16 mouse cellular contexts compared by ENCODE assay signal in genomic region chr14:23150431-23150830, GRCm38 (mm10).
DNase-seq lines count a peak whose midpoint lies in the region; TF ChIP-seq lines count a peak whose summit lies in the region.
"Had no signal": no experiment of that assay in that cellular context is flagged by ENCODE, and none has a peak within 500 bp of the region (broad histone marks: within the 10 kb centered on the region; RNA-seq: fewer than 3 reads in every experiment).

No protein-coding gene starts in this region.

- H3K79me2 ChIP-seq in CH12.LX (replicated peaks; ENCODE audit: control insufficient read depth, extremely low read depth, insufficient read depth, poor library complexity, severe bottlenecking): no peaks in the 10 kb centered on the region

- no peak overlapping the region for H3K4me2 ChIP-seq in CH12.LX (ENCODE audit: insufficient read depth, low read depth, poor library complexity, severe bottlenecking)

- TF ChIP-seq EP300 in CH12.LX (IDR thresholded peaks at IDR 0.05; ENCODE audit: low read length): peak; percentile 74

- H3K9ac ChIP-seq in CH12.LX (ENCODE audit: insufficient read depth, low read depth): no peak overlapping the region

- dilution Hi-C loops in CH12.LX (cut with MboI; ENCODE audit: extremely low pct_ligation_motif_present, extremely low pct_unique_long_range_greater_than_20kb, low sequenced_read_pairs): no loop called here

- no peak overlapping the region for H3K4me3 ChIP-seq in CH12.LX (replicated peaks in 1 of 3; ENCODE audit: low read depth in 2 of 3, low read length in 2 of 3, poor library complexity in 1 of 3)

- H3K4me1 ChIP-seq in CH12.LX (ENCODE audit: control insufficient read depth in 1 of 2, insufficient read depth in 2 of 2): peaks cover 0 to 16% of the 10 kb centered on the region in 2 experiments; a peak in 1 of 4 replicates

- DNase-seq in CH12.LX (ENCODE audit: extremely low read depth): peak; percentile 17
- DNase-seq in heart, postnatal 25 days (ENCODE audit: low spot score): no peak
- DNase-seq: adrenal gland, adult 2 months; adrenal gland, adult 8-10 months; adrenal gland, postnatal 10 days; adrenal gland, postnatal 14 days; adrenal gland, postnatal 25 days; adrenal gland, postnatal 36 days; B cell, adult 2 months; cerebellum, adult 11 months; cerebellum, adult 11-12 months; cerebellum, adult 18-20 months; cerebellum, adult 2 months; cerebellum, adult 8-10 months had no signal

- TF ChIP-seq POLR2A in CH12.LX (IDR thresholded peaks at IDR 0.05; ENCODE audit: low read depth, low read length): no peak

- intact Hi-C loops in heart, postnatal 25 days (cut with DNase I): no loop called here

- in situ Hi-C loops in CH12.LX (cut with MboI; ENCODE audit: low pct_ligation_motif_present, low pct_unique_long_range_greater_than_20kb, low sequenced_read_pairs): no loop called here

- TF ChIP-seq RAD21 in CH12.LX (IDR thresholded peaks at IDR 0.05; ENCODE audit: low read depth, low read length): no peak

- no peak overlapping the region for H3K27ac ChIP-seq in CH12.LX (ENCODE audit: insufficient read depth, low read depth)

- H3K36me3 ChIP-seq in CH12.LX (replicated peaks in 1 of 2; ENCODE audit: control insufficient read depth in 1 of 2, insufficient read depth in 1 of 2, low read length in 1 of 2): no peaks in the 10 kb centered on the region
- H3K36me3 ChIP-seq: G1E had no signal

- H3K27me3 ChIP-seq in CH12.LX (replicated peaks): no peaks in the 10 kb centered on the region
- H3K27me3 ChIP-seq: Patski had no signal

- TF ChIP-seq CTCF in CH12.LX (conservative IDR thresholded peaks at IDR 0.05 in 1 of 2, IDR thresholded peaks at IDR 0.05 in 1 of 2; ENCODE audit: low read depth in 2 of 2, low read length in 2 of 2): no peak

- H3K9me3 ChIP-seq in CH12.LX (replicated peaks; ENCODE audit: low read length): peaks cover 2% of the 10 kb centered on the region
- H3K9me3 ChIP-seq: G1E had no signal

TF ChIP-seq in CH12.LX, 34 proteins besides CTCF, POLR2A, EP300 and RAD21:
- no peak for TF ChIP-seq E2F4 (IDR thresholded peaks at IDR 0.05; ENCODE audit: insufficient replicate concordance, low read depth, low read length)
- no peak for TF ChIP-seq GABPA (IDR thresholded peaks at IDR 0.05; ENCODE audit: insufficient replicate concordance, low read depth, low read length)
- 0 out of 2 replicates have a peak, but pooled peaks have one; percentile 18 for TF ChIP-seq ETS1 (conservative IDR thresholded peaks at IDR 0.05; ENCODE audit: low read depth, low read length)
- TF ChIP-seq USF1 (IDR thresholded peaks at IDR 0.05; ENCODE audit: low read depth, low read length): no peak
- no peak for TF ChIP-seq MXI1 (IDR thresholded peaks at IDR 0.05; ENCODE audit: low read depth, low read length)
- TF ChIP-seq NELFE (IDR thresholded peaks at IDR 0.05; ENCODE audit: low read depth, low read length): no peak
- TF ChIP-seq MAFK (IDR thresholded peaks at IDR 0.05; ENCODE audit: insufficient replicate concordance, low read length): no peak
- no peak for TF ChIP-seq PAX5 (IDR thresholded peaks at IDR 0.05; ENCODE audit: low read length)
- TF ChIP-seq IRF4 (IDR thresholded peaks at IDR 0.05; ENCODE audit: low read depth, low read length): peak; percentile 57; the same call in 1 of the 2 replicates
- TF ChIP-seq USF2 (conservative IDR thresholded peaks at IDR 0.05; ENCODE audit: low read depth, low read length): no peak
- TF ChIP-seq BHLHE40 (IDR thresholded peaks at IDR 0.05; ENCODE audit: low read depth, low read length): no peak
- TF ChIP-seq RCOR1 (conservative IDR thresholded peaks at IDR 0.05; ENCODE audit: low read depth, low read length): no peak
- peak; percentile 63 for TF ChIP-seq JUN (IDR thresholded peaks at IDR 0.05; ENCODE audit: insufficient read depth, low read depth, low read length)
- TF ChIP-seq JUND (conservative IDR thresholded peaks at IDR 0.05; ENCODE audit: low read depth, low read length): no peak; the same call in 1 of the 2 replicates
- no peak for TF ChIP-seq MAZ (IDR thresholded peaks at IDR 0.05; ENCODE audit: low read depth, low read length)
- no peak for TF ChIP-seq NRF1 (IDR thresholded peaks at IDR 0.05; ENCODE audit: low read depth, low read length)
